7 mouse cellular contexts compared by ENCODE assay signal in genomic region chr7:58677111-58677805, GRCm38 (mm10). TPM values are rescaled to one million over a fixed set of nuclear protein-coding genes. Genes with fewer than 3 reads are reported as not detected.
A peak's percentile ranks its signal among the peaks of the same experiment; 100 is the strongest.
DNase-seq lines count a peak whose midpoint lies in the region; ATAC-seq and TF ChIP-seq lines count a peak whose summit lies in the region.

No protein-coding gene starts in this region.

- no peak for ATAC-seq in frontal cortex, adult (ENCODE audit: low TSS enrichment)
- no peak for ATAC-seq in forebrain, embryonic 14.5 days

- TF ChIP-seq POLR2A in small intestine, adult 2 months (IDR thresholded peaks at IDR 0.05; ENCODE audit: low read depth, low read length) = no peak

- 27% methylated on average over 5 of the region's 5 CpGs for WGBS in small intestine, adult 2 months
- WGBS in forebrain, embryonic 14.5 days = 68% methylated on average over 5 of the region's 5 CpGs

- no peaks in the 10 kb centered on the region for H3K4me1 ChIP-seq in small intestine, adult 2 months (ENCODE audit: control insufficient read depth, insufficient read depth, insufficient read length, low read length)
- no peaks in the 10 kb centered on the region for H3K4me1 ChIP-seq in forebrain, embryonic 14.5 days (ENCODE audit: control insufficient read depth, insufficient read depth, low read length)

- TF ChIP-seq CTCF in small intestine, adult 2 months (IDR thresholded peaks at IDR 0.05; ENCODE audit: extremely low read depth, insufficient read length, insufficient replicate concordance, low read depth, low read length) = no peak

- H3K9ac ChIP-seq in forebrain, embryonic 14.5 days (ENCODE audit: low read length) = no peak overlapping the region

- peak; percentile 32 to 35 for DNase-seq in CD8-positive naive resting alpha-beta T cell, adult 2 months (ENCODE audit: low read depth in 2 of 2, low spot score in 2 of 2)
- peak; percentile 2 for DNase-seq in adrenal gland, postnatal 25 days
- DNase-seq in liver = peak; percentile 5
- no peak for DNase-seq in forebrain, embryonic 14.5 days (ENCODE audit: low spot score)
- no peak for DNase-seq in layer of hippocampus, postnatal 10 days (ENCODE audit: low spot score in 2 of 2)

- no peaks in the 10 kb centered on the region for H3K9me3 ChIP-seq in forebrain, embryonic 14.5 days (replicated peaks; ENCODE audit: control insufficient read depth, low read length)

- H3K36me3 ChIP-seq in small intestine, adult 2 months (ENCODE audit: control insufficient read depth, insufficient read depth, low read length) = no peaks in the 10 kb centered on the region
- H3K36me3 ChIP-seq in forebrain, embryonic 14.5 days (ENCODE audit: control insufficient read depth, insufficient read depth, low read length) = no peaks in the 10 kb centered on the region

- no peaks in the 10 kb centered on the region for H3K27me3 ChIP-seq in small intestine, adult 2 months (ENCODE audit: control insufficient read depth, insufficient read depth, low read length)
- no peaks in the 10 kb centered on the region for H3K27me3 ChIP-seq in forebrain, embryonic 14.5 days (replicated peaks; ENCODE audit: control insufficient read depth, insufficient read depth, low read length)

- peak overlapping the region; percentile 51 for H3K27ac ChIP-seq in small intestine, adult 2 months (ENCODE audit: insufficient read depth, low read depth, low read length)
- H3K27ac ChIP-seq in forebrain, embryonic 14.5 days (ENCODE audit: low read depth, low read length) = no peak overlapping the region

- H3K4me3 ChIP-seq in small intestine, adult 2 months (ENCODE audit: low read depth, low read length) = no peak overlapping the region
- H3K4me3 ChIP-seq in forebrain, embryonic 14.5 days (ENCODE audit: low read depth, low read length) = no peak overlapping the region

- no peak overlapping the region for H3K4me2 ChIP-seq in forebrain, embryonic 14.5 days (ENCODE audit: low read length)

RNA-seq across cellular contexts. Expression of gene Atp10a, which starts 21.3 kb away (rescaled TPM):
- 67.1 and 80.0 TPM in 2 replicates for total RNA-seq in adrenal gland, postnatal 25 days (2021)
- 1.9 and 2.3 TPM in 2 replicates for polyA plus RNA-seq in small intestine, adult 2 months (2012; rRNA removed)
- 0.93 and 1.1 TPM in 2 replicates for polyA plus RNA-seq in forebrain, embryonic 14.5 days (2014; fragmentation: Nextera tagmentation; extraction: Ambion mirVana)
- 1 to 10 TPM; 3.7 to 5.1 TPM for total RNA-seq in layer of hippocampus, postnatal 10 days (2021)

Comparison
In these comparisons a context has a peak if more than half of its experiments do, and no peak if none do; other contexts are left out.
1. DNase-seq: peak in CD8-positive naive resting alpha-beta T cell, adult 2 months (2 of 2), adrenal gland, postnatal 25 days (single experiment) and liver (single experiment); none in forebrain, embryonic 14.5 days (single experiment) and layer of hippocampus, postnatal 10 days (0 of 2).
2. RNA of gene Atp10a, which starts 21.3 kb away (total RNA-seq): 67.1 to 80.0 TPM in adrenal gland, postnatal 25 days; 3.7 to 5.1 TPM in layer of hippocampus, postnatal 10 days; every median in the first group is over 10 times any median in the second.